Mouse (Mus musculus) retina, embryonic 14.5 days (tissue): ENCODE results near the gene Elane.

Experiments
- DNase-seq: peaks from one replicate; pipeline ENCODE4 v3.0.0-alpha.2; 2015; ENCODE audit warnings: low spot score

Elane gene

GRCm38 (mm10) chr10:79886054-79886453, at the start of gene Elane:
Elane (plus strand) TSS chr10:79886247.
- no peak for DNase-seq

GRCm38 (mm10) chr10:79836918-79837317, 49.1 kb upstream of the Elane start:
- no peak for DNase-seq

DNA sequence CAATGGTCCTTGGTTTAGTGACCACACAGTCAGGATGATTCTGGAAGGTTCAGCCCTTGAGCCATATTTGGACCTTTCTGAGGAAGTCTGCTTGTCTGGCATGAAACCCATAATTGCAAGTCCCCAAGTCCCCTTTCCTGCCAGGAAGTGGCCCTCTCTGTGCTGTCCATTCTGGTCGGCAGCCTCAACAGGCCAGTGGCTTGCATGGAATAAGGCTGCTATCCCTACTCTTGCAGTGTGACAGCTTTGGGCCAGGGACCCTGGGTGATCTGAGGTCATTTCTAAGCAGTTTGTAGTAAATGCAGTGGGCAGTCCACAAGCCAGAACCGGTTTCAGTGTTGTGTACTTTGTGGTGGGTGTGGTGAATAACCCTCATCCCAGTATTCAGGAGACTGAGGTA, 47.9 kb upstream of the Elane start:
- no peak for DNase-seq

GRCm38 (mm10) chr10:79840091-79840490, 46.0 kb upstream of the Elane start:
- DNase-seq, result no peak

DNA sequence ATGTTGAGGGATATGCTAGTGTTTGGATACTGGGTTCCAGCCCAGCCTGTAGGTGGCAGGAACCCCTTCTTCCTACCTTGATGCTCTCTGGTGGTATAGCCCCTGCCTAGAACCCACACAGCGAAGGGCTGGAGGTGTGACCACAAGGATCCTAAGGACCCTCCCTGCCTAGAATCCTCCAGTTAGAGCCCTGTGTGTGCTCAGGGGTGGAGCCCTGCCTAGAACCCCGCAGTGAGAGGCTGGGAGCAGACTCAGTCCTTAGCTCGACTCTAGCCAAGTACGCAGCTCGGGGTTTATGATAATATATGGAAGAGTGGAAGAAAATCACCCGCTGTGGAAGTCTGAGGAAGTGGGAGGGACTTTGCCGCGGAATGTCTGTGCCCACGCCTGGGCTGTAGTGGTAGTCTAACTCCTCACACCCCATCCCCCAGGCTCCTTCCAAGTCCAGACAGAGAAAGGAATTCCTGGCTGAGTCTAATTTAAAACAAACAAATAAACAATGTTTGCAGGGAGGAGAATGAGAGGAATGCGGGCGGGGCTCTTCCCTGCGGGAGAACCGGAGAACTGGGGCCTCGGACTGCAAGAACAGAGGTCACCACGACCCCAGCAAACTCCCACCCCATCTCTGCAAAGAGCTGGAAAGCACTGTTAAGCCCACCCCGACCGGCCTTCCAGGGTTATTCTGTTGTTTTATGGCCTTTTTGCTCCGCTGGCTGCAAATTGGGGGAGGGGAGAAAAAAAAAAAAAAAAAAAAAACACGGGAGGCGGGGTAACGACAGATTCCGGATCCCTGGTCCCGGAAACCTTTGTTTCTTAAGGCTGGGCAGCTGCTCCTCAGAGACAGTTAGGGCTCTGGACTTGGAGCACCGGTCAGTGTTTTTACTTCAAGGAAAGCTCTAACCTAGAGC, 45.1 kb upstream of the Elane start:
- peak; percentile 65 for DNase-seq

DNA sequence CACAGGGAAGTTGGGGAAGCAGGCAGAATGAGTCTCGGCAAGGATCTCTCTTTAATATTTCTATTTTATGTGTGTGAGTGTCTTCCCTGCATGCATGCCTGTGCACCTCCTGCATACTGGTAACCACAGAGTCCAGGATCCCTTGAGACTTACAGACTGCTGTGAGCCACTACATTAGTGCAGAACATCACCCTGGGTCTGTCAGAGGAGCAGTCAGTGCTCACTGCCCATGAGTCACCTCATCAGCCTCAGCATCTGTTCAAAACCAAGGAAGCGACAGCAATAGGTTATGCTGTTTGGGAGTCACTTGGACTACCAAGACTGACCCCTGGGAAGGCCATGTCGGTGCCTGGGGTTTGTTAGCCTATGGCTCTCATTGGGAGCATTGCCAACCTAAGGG, 43.7 kb upstream of the Elane start:
- DNase-seq, result no peak

GRCm38 (mm10) chr10:79843476-79843875, 42.6 kb upstream of the Elane start:
- no peak for DNase-seq

GRCm38 (mm10) chr10:79846553-79846952, 39.5 kb upstream of the Elane start:
- DNase-seq, result no peak

GRCm38 (mm10) chr10:79849941-79850628, 36.0 kb upstream of the Elane start:
- DNase-seq, result no peak

DNA sequence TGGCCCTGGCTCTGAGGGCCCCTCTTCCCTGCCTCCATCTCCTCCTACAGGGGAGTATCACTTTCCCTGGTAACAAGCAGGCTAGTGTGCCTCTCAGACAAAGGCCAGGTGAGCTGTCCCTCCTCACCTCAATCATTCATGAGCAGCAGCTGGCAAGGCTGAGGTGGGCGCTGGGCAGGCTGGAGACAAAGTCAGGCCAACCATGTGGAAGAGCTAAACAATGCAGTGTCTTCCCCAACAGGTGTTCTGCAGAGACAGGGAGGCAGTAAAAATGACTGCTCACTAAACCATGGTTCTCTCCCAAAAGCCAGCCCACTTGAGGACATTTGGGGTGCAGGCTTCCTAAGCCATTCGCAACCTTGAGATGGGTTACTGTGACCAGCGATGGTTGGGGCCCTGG, 34.4 kb upstream of the Elane start:
- no peak for DNase-seq

GRCm38 (mm10) chr10:79852107-79852789, 33.8 kb upstream of the Elane start:
- DNase-seq, result no peak

DNA sequence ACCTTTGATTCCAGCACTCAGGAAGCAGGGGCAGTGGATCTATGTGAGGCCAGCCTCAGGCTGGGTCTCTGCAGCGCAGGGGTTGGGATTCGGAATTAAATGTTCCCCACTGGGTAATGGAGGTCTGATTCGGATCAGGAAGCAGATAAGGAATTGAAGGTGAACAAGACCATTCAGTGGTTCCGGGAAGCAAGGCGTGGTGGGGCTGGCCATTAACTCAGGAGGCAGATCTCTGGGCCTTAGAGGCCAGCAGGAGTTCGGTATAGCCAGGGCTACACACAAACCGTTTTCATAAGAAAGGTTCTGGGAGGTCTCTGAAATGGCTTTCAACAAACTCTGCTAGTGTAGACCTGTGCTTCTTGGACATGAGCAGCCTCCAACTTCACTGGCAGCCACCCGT, 33.2 kb upstream of the Elane start:
- no peak for DNase-seq

- peak; percentile 74 for DNase-seq
Measured at GRCm38 (mm10) chr10:79853392-79853791, 32.7 kb upstream of the Elane start.

DNA sequence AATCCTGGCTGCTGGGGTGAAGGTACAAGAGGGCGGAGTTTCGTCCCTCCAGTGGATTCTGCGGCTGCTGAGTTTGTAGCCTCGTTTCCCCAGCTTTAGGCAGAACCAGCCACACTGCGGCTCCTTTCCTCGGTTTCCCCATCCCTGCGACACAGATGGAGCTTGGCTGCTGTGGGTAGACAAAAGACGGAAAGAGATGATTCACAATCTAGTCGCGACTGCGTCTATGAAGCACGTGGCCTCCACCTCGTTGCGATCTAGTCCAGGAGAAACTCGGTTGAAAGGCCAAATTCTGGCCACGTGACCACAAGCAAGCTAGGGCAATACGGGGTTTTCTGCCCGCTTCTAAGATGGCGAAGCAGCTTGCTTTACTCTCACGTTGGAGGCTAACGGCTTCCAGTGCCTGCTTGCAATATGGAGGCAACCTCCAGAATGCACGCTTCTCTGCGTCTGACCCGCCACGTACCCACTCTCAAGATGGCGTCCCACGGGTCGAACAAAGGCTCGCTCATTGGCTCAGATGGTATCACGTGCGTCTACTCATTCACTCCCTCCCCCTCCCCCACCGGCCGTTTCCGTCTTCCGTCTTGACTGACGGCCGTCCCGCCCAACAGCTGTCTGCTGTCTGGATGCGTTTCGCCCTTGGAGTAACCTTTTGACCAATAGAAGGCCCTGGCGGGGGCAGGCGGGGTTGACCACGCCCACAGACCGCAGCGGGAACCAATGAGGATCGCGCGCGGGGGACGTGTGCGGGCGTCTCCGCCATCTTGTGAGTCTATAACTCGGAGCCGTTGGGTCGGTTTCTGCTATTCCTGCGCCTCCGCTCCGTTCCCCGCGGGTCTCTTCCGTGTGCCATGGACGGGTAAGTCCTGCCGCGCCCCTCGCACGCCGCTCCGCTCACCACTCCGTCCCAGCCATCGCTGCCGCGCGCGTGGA, 31.9 kb upstream of the Elane start, which contains the start of gene Ptbp1:
Gene Ptbp1 (plus strand): TSS at position 568 of the 936 bp plus-strand sequence.
- DNase-seq, result peak; percentile 100

- peak; percentile 78 for DNase-seq
Measured at GRCm38 (mm10) chr10:79854801-79855541, 31.1 kb upstream of the Elane start.

DNA sequence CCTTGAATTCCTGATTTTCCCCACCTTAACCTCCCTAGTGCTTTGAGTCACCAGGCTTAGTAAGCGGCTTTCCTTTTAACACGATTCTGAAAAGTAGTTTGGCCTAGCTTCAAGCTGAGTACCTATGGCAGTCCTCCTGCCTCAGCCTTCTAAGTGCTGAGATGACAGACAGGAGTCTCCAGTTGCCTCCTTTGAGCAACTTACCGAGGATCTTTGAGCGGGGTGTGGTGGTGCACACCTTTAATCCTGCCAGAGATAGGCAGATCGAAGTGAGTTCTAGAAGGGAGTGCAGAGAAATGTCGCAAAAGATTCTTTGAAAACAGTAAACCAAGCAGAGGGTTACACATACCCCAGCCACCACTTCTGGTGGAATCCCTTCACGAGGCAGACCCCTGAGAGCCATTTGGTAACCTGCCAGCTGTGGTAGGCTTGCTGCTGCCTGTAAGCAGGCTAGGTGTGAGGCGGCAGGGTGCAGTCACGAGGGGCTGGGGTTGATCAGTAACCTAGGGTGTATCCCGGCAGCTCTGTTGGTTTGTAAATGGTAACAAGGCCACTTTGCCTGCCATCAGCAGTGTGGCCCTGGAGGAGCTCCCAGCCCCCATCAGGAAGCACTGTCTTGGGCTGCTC, 30.4 kb upstream of the Elane start:
- DNase-seq, result no peak

- DNase-seq, result no peak
Measured at GRCm38 (mm10) chr10:79856280-79856679, 29.8 kb upstream of the Elane start.

GRCm38 (mm10) chr10:79856704-79857451, 29.2 kb upstream of the Elane start:
- DNase-seq, result no peak

GRCm38 (mm10) chr10:79857452-79857811, 28.6 kb upstream of the Elane start:
- no peak for DNase-seq

GRCm38 (mm10) chr10:79857894-79858293, 28.2 kb upstream of the Elane start:
- no peak for DNase-seq
